Mouse (Mus musculus): Measurements from ENCODE around the gene D630039A03Rik. TPM values are rescaled to one million over a fixed set of nuclear protein-coding genes. Genes with fewer than 3 reads are reported as not detected.
"Not testable (repeated sequence)": the region's sequence is repeated elsewhere in the genome, so short reads cannot be mapped to it uniquely, and the experiment has no call there.

D630039A03Rik gene
- polyA plus RNA-seq, 1 experiment from 2014 or later = 10.9 TPM

DNA sequence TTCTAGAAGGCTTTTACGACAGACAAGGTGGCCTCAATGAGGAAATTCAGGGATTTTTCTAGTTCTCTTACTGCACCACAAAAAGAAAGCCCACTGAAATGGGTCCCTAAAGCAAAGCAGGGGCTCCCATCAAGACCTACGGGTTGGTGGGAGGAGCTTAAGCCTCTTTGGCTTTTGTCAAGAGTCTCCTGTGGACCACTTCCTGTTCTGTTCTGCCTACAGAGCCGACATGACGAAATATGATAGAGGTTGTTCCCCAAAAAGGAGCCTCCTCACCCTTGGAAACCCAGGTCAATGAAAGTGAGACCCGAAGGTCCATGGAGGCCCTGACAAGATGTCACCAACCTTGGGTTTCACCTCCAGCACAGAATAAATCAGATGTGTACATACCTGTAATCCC, 13.5 kb downstream of the D630039A03Rik start:
- no peak for ATAC-seq
- WGBS = 75% methylated on average over 5 of the region's 5 CpGs
- no peak overlapping the region for H3K9ac ChIP-seq

DNA sequence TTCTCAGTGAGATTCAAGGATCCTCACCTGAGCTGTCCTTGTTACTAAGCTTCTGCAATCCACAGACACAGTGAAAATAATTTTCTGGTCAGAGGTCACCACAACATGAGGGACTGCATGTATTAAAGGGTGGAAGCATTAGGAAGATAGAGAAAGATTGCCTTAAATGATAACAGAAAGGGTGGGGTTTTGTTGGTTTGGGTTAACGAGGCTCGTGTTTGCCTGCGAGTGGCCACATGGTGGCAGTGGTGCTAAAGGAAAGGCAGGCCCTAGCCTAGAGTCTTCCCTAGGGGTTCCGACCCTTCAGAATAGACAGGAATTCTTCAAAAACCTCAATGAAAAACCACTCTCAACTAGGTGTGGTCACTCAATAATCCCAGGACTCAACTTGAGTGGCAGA, 14.9 kb downstream of the D630039A03Rik start:
- Histone ChIP-seq H3K4me2 (replicated peaks) (no peak overlapping the region), H3K4me1 (replicated peaks) (no peaks in the 10 kb centered on the region), H3K4me3 (replicated peaks) (no peak overlapping the region), H3K9me3 (no peaks in the 10 kb centered on the region), H3K27me3 (replicated peaks) (no peaks in the 10 kb centered on the region), H3K36me3 (no peaks in the 10 kb centered on the region), H3K9ac (no peak overlapping the region), H3K27ac (no peak overlapping the region)
- peak; percentile 46; the same call in 1 of the 2 replicates for ATAC-seq
- 9% methylated on average over 4 of the region's 4 CpGs for WGBS

More for the DNA sequence above, 13.5 kb downstream of the D630039A03Rik start:
- Histone ChIP-seq H3K4me1 (replicated peaks) (no peaks in the 10 kb centered on the region), H3K27me3 (replicated peaks) (no peaks in the 10 kb centered on the region), H3K4me2 (replicated peaks) (no peak overlapping the region), H3K36me3 (no peaks in the 10 kb centered on the region), H3K4me3 (replicated peaks) (no peak overlapping the region), H3K27ac (no peak overlapping the region), H3K9me3 (no peaks in the 10 kb centered on the region)

DNA sequence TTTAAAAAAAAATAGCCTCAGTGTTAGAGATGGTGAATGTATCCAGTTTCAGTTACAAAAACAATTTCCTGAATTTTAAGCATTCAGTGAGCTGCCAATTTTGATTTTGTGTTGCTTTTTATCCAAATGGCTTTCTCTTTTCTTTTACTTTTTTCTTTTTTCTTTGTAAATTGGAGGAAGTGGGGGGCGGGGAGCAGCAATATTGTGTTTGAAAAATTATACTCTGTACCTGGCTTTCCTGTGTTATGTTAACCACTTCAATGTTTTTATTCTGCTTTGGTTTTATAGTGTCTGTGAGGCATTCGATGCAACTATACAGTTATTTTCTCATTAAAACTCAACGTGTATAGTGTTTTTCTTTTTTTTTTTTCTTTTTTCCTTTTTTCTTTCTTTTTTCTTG, 19.5 kb downstream of the D630039A03Rik start:
- Histone ChIP-seq H3K4me1 (replicated peaks) (peaks cover 10% of the 10 kb centered on the region; the same call in 1 of the 2 replicates), H3K9ac (no peak overlapping the region), H3K27ac (no peak overlapping the region), H3K9me3 (no peaks in the 10 kb centered on the region), H3K27me3 (replicated peaks) (no peaks in the 10 kb centered on the region), H3K36me3 (no peaks in the 10 kb centered on the region), H3K4me3 (replicated peaks) (no peak overlapping the region), H3K4me2 (replicated peaks) (no peak overlapping the region)
- ATAC-seq = no peak
- WGBS = 73% methylated on average over 3 of the region's 3 CpGs

DNA sequence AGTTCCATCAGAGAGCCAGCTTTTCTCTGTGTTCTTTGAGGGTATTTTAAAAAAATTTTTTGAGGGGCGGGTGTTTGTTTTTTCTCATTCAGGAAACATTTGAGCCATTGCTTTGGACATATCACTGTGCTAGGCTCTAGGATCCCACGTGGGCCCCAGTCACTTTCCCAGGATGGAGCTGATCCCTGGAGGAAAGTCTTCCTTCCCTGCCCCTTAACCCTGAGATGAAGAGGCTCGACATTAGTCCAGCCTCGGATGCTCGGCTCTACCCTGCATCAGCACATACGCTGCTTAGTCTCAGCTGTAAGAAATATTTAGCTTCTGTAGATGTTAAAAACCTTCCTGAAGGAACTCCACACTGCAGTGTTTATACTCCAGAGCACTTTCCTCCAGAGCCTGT, 20.2 kb downstream of the D630039A03Rik start:
- H3K9ac ChIP-seq = no peak overlapping the region

DNA sequence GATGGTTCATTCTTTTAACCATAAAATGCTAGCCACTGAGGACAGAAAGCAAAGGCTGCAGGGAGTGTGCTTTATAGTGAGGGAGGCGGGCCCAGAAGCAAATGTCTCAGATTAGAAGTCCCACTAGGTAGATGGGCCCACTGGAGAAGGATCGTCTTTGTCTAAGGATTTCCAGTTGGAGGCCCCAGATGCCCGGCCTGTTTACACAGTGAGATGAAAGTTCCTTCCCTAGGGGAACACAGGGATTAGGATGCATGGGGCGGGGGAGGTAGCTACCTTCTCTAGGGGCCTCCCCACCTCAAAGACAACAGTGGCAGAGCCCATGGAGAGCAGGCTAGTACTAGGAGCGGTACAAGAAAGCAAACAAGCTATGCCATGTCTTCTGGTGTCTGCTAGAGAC, 21.0 kb downstream of the D630039A03Rik start:
- H3K4me1 ChIP-seq (replicated peaks) = peaks cover 10% of the 10 kb centered on the region; the same call in 1 of the 2 replicates
- no peak for ATAC-seq
- no peaks in the 10 kb centered on the region for H3K9me3 ChIP-seq
- H3K9ac ChIP-seq = no peak overlapping the region
- no peak overlapping the region for H3K4me2 ChIP-seq (replicated peaks)
- H3K36me3 ChIP-seq = no peaks in the 10 kb centered on the region
- H3K4me3 ChIP-seq (replicated peaks) = no peak overlapping the region
- peak overlapping the region; percentile 48; the same call in 1 of the 2 replicates for H3K27ac ChIP-seq
- no peaks in the 10 kb centered on the region for H3K27me3 ChIP-seq (replicated peaks)
- 49% methylated on average over 5 of the region's 5 CpGs for WGBS

More for the DNA sequence above, 20.2 kb downstream of the D630039A03Rik start:
- H3K27me3 ChIP-seq (replicated peaks) = no peaks in the 10 kb centered on the region
- no peaks in the 10 kb centered on the region for H3K36me3 ChIP-seq
- no peak for ATAC-seq
- 37% methylated on average over 6 of the region's 6 CpGs for WGBS
- H3K4me2 ChIP-seq (replicated peaks) = no peak overlapping the region
- peaks cover 10% of the 10 kb centered on the region; the same call in 1 of the 2 replicates for H3K4me1 ChIP-seq (replicated peaks)
- peak overlapping the region; percentile 48; the same call in 1 of the 2 replicates for H3K27ac ChIP-seq
- H3K4me3 ChIP-seq (replicated peaks) = no peak overlapping the region
- H3K9me3 ChIP-seq = no peaks in the 10 kb centered on the region

DNA sequence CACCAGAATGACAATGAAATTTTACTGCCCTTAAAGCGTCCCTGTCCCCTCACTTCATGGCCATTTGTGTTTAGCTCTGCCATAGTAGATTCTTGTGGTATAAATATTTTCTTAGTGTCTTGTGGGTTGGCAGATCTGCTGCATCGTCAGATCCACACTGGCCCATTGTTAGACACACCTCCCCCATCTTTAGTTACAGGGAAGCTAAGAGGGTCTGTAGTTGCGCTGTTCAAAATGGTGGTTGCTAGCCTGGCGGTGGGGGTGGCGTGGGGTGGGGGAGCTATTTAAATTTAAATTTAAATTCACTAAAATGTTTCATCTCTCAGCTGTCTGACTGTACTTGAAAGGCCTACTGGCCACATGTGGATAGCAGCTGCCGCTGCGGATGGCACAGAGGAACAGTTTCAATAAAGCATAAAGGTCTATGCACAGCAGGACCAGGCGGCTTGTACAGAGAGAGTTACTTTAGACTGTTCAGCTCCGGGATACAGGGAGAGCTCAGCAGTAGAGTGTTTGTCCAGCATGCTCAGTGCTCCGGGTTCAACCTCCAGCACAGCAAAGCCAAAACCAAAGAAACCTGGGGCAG, 24.0 kb downstream of the D630039A03Rik start:
- Histone ChIP-seq H3K9ac (no peak overlapping the region), H3K27ac (no peak overlapping the region), H3K4me3 (replicated peaks) (no peak overlapping the region), H3K4me2 (replicated peaks) (no peak overlapping the region), H3K9me3 (no peaks in the 10 kb centered on the region), H3K36me3 (no peaks in the 10 kb centered on the region), H3K27me3 (replicated peaks) (no peaks in the 10 kb centered on the region), H3K4me1 (replicated peaks) (peaks cover 10% of the 10 kb centered on the region; the same call in 1 of the 2 replicates)
- ATAC-seq = no peak
- 82% methylated on average over 10 of the region's 10 CpGs for WGBS

DNA sequence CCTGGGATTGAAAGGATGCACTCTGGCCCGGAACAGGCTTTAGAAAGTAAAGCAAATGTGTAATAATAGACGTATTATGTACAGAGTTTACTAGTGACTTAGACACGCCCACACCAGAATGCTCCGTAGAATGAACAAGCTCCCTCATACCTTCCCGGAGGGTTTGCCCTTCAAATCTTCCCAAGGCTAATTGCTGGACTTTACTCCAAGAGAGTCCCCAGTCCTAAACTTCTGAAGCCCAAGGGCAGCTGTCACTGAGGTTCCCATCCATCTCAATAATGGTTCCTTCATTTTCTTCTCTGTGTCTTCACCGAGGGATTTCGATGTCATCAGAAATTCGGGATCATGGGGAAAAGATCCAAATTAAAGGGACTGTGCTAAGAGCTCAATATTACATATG, 26.3 kb downstream of the D630039A03Rik start:
- Histone ChIP-seq H3K4me3 (replicated peaks) (no peak overlapping the region), H3K36me3 (no peaks in the 10 kb centered on the region), H3K4me2 (replicated peaks) (no peak overlapping the region), H3K9me3 (no peaks in the 10 kb centered on the region), H3K27me3 (replicated peaks) (no peaks in the 10 kb centered on the region), H3K4me1 (replicated peaks) (peaks cover 3% of the 10 kb centered on the region; the same call in 1 of the 2 replicates), H3K27ac (no peak overlapping the region), H3K9ac (no peak overlapping the region)
- ATAC-seq = no peak
- WGBS = 87% methylated on average over 8 of the region's 8 CpGs

DNA sequence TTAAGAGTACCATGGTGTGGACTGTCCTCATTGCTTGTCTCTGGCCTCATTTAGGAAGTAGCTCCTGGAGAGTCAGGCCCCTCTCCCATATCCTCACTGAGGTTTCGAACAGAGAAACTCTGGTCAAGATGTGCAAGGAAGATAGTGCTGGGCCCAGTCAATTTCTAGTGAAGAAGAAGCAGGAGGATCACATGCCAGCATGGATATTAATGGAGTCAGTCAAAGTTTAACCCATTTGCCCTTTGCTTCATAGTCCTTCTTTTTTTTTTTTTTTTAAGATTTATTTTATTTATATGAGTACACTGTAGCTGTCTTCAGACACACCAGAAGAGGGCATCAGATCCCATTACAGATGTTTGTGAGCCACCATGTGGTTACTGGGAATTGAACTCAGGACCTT, 27.1 kb downstream of the D630039A03Rik start:
- not testable (repeated sequence) for H3K27ac ChIP-seq; H3K9me3 ChIP-seq; H3K36me3 ChIP-seq; H3K4me3 ChIP-seq (replicated peaks); H3K4me2 ChIP-seq (replicated peaks); H3K27me3 ChIP-seq (replicated peaks); ATAC-seq; H3K4me1 ChIP-seq (replicated peaks); H3K9ac ChIP-seq
- WGBS = 94% methylated on average over 1 of the region's 1 CpGs

DNA sequence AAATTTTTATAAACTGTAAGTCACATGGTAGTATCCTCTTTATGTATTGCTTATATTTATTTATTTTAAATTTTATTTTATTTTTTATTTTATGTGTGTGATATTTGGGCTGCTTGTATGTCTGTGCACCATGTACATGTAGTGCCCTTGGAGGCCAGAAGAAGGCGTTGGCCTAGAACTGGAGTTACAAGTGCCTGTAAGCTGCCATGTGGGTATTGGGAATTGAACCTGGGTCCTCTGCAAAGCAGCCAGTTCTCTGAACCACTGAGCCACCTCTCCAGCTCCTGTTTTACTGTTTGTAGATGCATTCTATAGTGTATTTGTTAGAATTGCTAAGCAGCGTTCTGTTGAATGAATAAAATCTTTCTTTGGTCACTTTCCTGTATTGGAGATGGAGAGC, 27.9 kb downstream of the D630039A03Rik start:
- no peaks in the 10 kb centered on the region for H3K27me3 ChIP-seq (replicated peaks)
- H3K36me3 ChIP-seq = no peaks in the 10 kb centered on the region
- no peak overlapping the region for H3K9ac ChIP-seq
- H3K9me3 ChIP-seq = no peaks in the 10 kb centered on the region
- no peak overlapping the region for H3K27ac ChIP-seq
- no peak overlapping the region for H3K4me2 ChIP-seq (replicated peaks)
- no peak overlapping the region for H3K4me3 ChIP-seq (replicated peaks)
- WGBS = 90% methylated on average over 2 of the region's 2 CpGs
- no peak for ATAC-seq
- peaks cover 3% of the 10 kb centered on the region; the same call in 1 of the 2 replicates for H3K4me1 ChIP-seq (replicated peaks)

DNA sequence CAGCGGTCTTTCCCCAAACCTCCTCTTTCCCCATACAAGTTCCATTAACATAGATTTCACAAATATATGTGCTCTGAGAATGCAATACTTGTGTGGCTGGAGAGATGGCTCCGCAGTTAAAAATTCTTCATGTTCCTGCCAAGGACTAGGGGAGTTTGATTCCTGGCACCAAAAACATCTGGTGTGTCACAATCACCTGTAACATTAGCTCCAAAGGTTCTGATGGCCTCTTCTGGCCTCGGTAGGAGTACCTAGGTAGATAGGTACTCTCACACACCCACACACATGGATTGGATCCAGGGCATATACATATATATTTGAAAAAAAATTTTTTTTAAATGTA, 29.2 kb downstream of the D630039A03Rik start:
- Histone ChIP-seq H3K9me3 (no peaks in the 10 kb centered on the region), H3K4me1 (replicated peaks) (peaks cover 3% of the 10 kb centered on the region; the same call in 1 of the 2 replicates), H3K27me3 (replicated peaks) (no peaks in the 10 kb centered on the region), H3K36me3 (no peaks in the 10 kb centered on the region), H3K4me2 (replicated peaks) (no peak overlapping the region), H3K27ac (no peak overlapping the region), H3K4me3 (replicated peaks) (no peak overlapping the region), H3K9ac (no peak overlapping the region)
- ATAC-seq = no peak
- WGBS = 91% methylated on average over 3 of the region's 3 CpGs

DNA sequence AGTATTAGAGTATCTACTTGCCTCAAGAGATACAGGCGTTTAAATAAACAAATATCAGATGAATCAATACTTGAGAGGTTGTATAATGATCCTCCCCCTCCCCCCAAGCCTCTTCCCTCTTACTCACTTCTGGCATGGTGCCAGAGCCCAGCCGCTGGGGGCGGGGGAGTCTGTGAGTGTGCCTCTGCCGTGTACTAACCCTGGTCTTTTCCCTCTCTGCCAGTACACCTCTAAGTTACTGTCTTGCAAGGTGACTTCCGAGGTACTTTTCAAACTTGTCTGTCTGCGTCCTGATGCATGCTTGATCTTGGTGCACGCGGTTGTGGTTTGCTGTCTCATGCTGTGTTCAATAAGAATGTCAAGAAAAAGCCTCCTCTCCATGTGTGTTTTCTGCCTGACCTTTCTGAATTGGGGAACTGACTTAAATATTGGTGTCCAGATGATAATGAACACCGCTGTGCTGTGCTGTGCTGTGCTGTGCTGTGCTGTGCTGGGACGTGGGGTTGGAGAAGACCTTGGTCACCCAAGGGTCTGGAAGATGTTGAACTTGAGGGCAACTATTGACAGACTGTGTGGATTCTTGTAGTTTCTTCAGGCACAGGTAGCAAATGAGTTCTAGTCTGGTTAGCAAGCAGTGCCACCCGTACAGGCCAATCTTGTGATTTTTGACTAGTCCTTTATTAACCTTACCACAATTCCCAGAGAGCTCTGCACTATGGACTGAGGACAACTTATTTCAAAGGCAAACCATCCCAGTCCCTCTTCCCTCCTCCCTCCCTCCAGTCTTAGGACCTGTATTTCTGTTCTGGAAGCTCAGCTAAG, 29.8 kb downstream of the D630039A03Rik start:
- H3K9ac ChIP-seq = no peak overlapping the region
- peak; percentile 59; the same call in 1 of the 2 replicates for ATAC-seq
- WGBS = 48% methylated on average over 11 of the region's 11 CpGs
- peaks cover 3% of the 10 kb centered on the region; the same call in 1 of the 2 replicates for H3K4me1 ChIP-seq (replicated peaks)
- H3K36me3 ChIP-seq = no peaks in the 10 kb centered on the region
- H3K4me2 ChIP-seq (replicated peaks) = no peak overlapping the region
- no peaks in the 10 kb centered on the region for H3K9me3 ChIP-seq
- H3K27me3 ChIP-seq (replicated peaks) = no peaks in the 10 kb centered on the region
- H3K27ac ChIP-seq = no peak overlapping the region
- no peak overlapping the region for H3K4me3 ChIP-seq (replicated peaks)

DNA sequence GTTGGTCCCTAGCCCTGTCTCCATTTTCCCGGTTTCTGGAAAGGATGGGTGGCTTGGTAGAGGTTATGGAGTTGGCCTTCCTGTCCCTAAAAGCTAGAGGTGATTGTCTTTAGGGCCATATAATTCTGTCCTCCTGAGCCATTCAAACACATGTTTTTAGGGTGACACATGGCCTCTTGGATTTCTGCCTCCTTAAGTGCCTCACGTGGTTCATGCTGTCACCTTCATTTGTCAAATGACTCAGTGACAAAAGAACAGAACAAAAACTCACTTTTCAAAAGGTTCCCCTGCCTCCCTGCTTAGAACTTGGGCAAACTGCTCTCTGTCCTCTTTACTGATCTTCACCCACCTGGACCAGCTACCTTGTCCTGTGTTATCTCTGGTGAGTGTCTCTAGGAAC, 30.9 kb downstream of the D630039A03Rik start:
- H3K9me3 ChIP-seq = no peaks in the 10 kb centered on the region
- H3K4me1 ChIP-seq (replicated peaks) = peaks cover 3% of the 10 kb centered on the region; the same call in 1 of the 2 replicates
- WGBS = 71% methylated on average over 2 of the region's 2 CpGs
- no peak overlapping the region for H3K4me3 ChIP-seq (replicated peaks)
- no peak overlapping the region for H3K27ac ChIP-seq
- no peaks in the 10 kb centered on the region for H3K36me3 ChIP-seq
- ATAC-seq = no peak
- H3K9ac ChIP-seq = no peak overlapping the region
- no peak overlapping the region for H3K4me2 ChIP-seq (replicated peaks)
- H3K27me3 ChIP-seq (replicated peaks) = no peaks in the 10 kb centered on the region
